Mouse (Mus musculus) ES-E14 (cell line): ENCODE measurements around the gene Myocd. TPM values are rescaled to one million over a fixed set of nuclear protein-coding genes. Genes with fewer than 3 reads are reported as not detected.

Source experiments
- DNase-seq: peaks from one replicate; pipeline ENCODE4 v3.0.0-alpha.2; 2013; ENCODE audit warnings: low read depth, low spot score
- H3K27ac ChIP-seq: 2 replicates; pipeline ENCODE4 v1.5.1; 2012; ENCODE audit warnings: low read depth, mild to moderate bottlenecking, low read length, moderate library complexity, mixed read lengths; ENCODE audit not compliant: poor library complexity, insufficient read depth, severe bottlenecking
- H3K36me3 ChIP-seq: 2 replicates; pipeline ENCODE4 v1.6.1; 2012; ENCODE audit warnings: mild to moderate bottlenecking, low read length, moderate library complexity, mixed read lengths; ENCODE audit not compliant: control insufficient read depth, poor library complexity, insufficient read depth, severe bottlenecking
- H3K4me1 ChIP-seq, 2 experiments: fragments of 150-350 bp in 1 of 2; sonication (generic) in 1 of 2; 2 replicates each; pipeline ENCODE4 v1.6.1; 2012; ENCODE audit warnings: low read length in 2 of 2, mild to moderate bottlenecking in 1 of 2, mixed read lengths in 1 of 2; ENCODE audit not compliant: control insufficient read depth in 2 of 2, insufficient read depth in 2 of 2, poor library complexity in 1 of 2
- H3K4me3 ChIP-seq, 2 experiments: fragments of 150-350 bp in 1 of 2; sonication (generic) in 1 of 2; 2 replicates each; pipeline ENCODE4 v1.5.1; 2012; ENCODE audit warnings: low read length in 2 of 2, low read depth in 1 of 2, mild to moderate bottlenecking in 1 of 2, mixed read lengths in 1 of 2; ENCODE audit not compliant: insufficient read depth in 1 of 2, poor library complexity in 1 of 2, severe bottlenecking in 1 of 2
- H3K9ac ChIP-seq: 2 replicates; pipeline ENCODE4 v1.6.1; 2012; ENCODE audit warnings: low read depth, mild to moderate bottlenecking, low read length, mixed read lengths; ENCODE audit not compliant: poor library complexity, insufficient read depth, severe bottlenecking
- H3K9me3 ChIP-seq: fragments of 150-350 bp; sonication (generic); 2 replicates; pipeline ENCODE4 v1.6.1; 2012; ENCODE audit warnings: low read depth, mild to moderate bottlenecking, low read length; ENCODE audit not compliant: control insufficient read depth, insufficient read depth
- CHD2 ChIP-seq: IDR thresholded peaks from 2 replicates; pipeline ENCODE4 v1.6.1; 2014; ENCODE audit warnings: mild to moderate bottlenecking, low read depth, low read length, inconsistent platforms
- HCFC1 ChIP-seq: IDR thresholded peaks from 2 replicates; pipeline ENCODE4 v1.6.1; 2012; ENCODE audit warnings: low read length, inconsistent platforms, borderline replicate concordance; ENCODE audit not compliant: insufficient read depth
- MAFK ChIP-seq: IDR thresholded peaks from 2 replicates; pipeline ENCODE4 v1.6.1; 2014; ENCODE audit warnings: mild to moderate bottlenecking, low read depth, low read length, inconsistent platforms; ENCODE audit not compliant: insufficient read depth
- ZC3H11A ChIP-seq: IDR thresholded peaks from 2 replicates; pipeline ENCODE4 v1.6.1; 2012; ENCODE audit warnings: low read depth, mild to moderate bottlenecking, inconsistent platforms, low read length, borderline replicate concordance
- ZNF384 ChIP-seq: IDR thresholded peaks from 2 replicates; pipeline ENCODE4 v1.6.1; 2012; ENCODE audit warnings: low read depth, low read length, inconsistent platforms
- in situ Hi-C, 2 experiments: fragments of 600-800 bp; cut with MboI; formaldehyde crosslinking; loops; one replicate each; pipeline ENCODE4 v1.15.1; 2025; ENCODE audit warnings: low sequenced_read_pairs in 2 of 2, inconsistent platforms in 1 of 2; ENCODE audit not compliant: unreplicated experiment in 2 of 2
- total RNA-seq: library from RNA; depleted of rRNA; stranded (reverse); fragments of 300-350 nt; gene quantifications from 2 replicates; pipeline ENCODE4 v1.2.3, GENCODE M21; 2012

Myocd gene
- total RNA-seq, 1 experiment, result 0.40 TPM

GRCm38 (mm10) chr11:65202236-65202635 lies 67.6 kb downstream of the Myocd start:
- in situ Hi-C loops, result no loop called here
- Histone ChIP-seq H3K9me3 (no peaks in the 10 kb centered on the region), H3K4me3 (no peak overlapping the region), H3K4me1 (no peaks in the 10 kb centered on the region), H3K27ac (no peak overlapping the region), H3K36me3 (no peaks in the 10 kb centered on the region), H3K9ac (no peak overlapping the region)
- TF ChIP-seq ZNF384, result no peak
- TF ChIP-seq ZC3H11A, result no peak
- no peak for TF ChIP-seq MAFK
- no peak for TF ChIP-seq HCFC1
- TF ChIP-seq CHD2, result no peak
- no peak for DNase-seq

GRCm38 (mm10) chr11:65198026-65198425 lies 71.8 kb downstream of the Myocd start:
- H3K4me1 ChIP-seq, result no peaks in the 10 kb centered on the region
- H3K4me3 ChIP-seq, result no peak overlapping the region
- no peak for DNase-seq
- in situ Hi-C loops, result no loop called here
- H3K9me3 ChIP-seq, result no peaks in the 10 kb centered on the region
- no peak overlapping the region for H3K27ac ChIP-seq
- H3K9ac ChIP-seq, result no peak overlapping the region
- H3K36me3 ChIP-seq, result no peaks in the 10 kb centered on the region
- TF ChIP-seq ZNF384 (no peak), HCFC1 (no peak), CHD2 (no peak), MAFK (no peak), ZC3H11A (no peak)

GRCm38 (mm10) chr11:65197280-65197679 lies 72.5 kb downstream of the Myocd start:
- no peak overlapping the region for H3K9ac ChIP-seq
- H3K36me3 ChIP-seq, result no peaks in the 10 kb centered on the region
- H3K4me3 ChIP-seq, result no peak overlapping the region
- peak; percentile 49 for DNase-seq
- in situ Hi-C loops, result no loop called here
- no peak for TF ChIP-seq MAFK
- TF ChIP-seq ZNF384, result no peak
- peak; percentile 62; the same call in 1 of the 2 replicates for TF ChIP-seq ZC3H11A
- TF ChIP-seq HCFC1, result no peak
- TF ChIP-seq CHD2, result no peak
- no peaks in the 10 kb centered on the region for H3K4me1 ChIP-seq
- H3K27ac ChIP-seq, result no peak overlapping the region
- H3K9me3 ChIP-seq, result no peaks in the 10 kb centered on the region

- Histone ChIP-seq H3K27ac (no peak overlapping the region), H3K4me3 (peak overlapping the region in 1 of 2 experiments; percentile 33; a peak in 1 of 4 replicates), H3K36me3 (no peaks in the 10 kb centered on the region), H3K4me1 (no peaks in the 10 kb centered on the region), H3K9ac (no peak overlapping the region), H3K9me3 (no peaks in the 10 kb centered on the region)
- TF ChIP-seq CHD2 (no peak), HCFC1 (no peak), ZC3H11A (no peak), ZNF384 (no peak), MAFK (no peak)
- in situ Hi-C loops, result no loop called here
- no peak for DNase-seq
Measured at GRCm38 (mm10) chr11:65186974-65187373, 82.8 kb downstream of the Myocd start.

GRCm38 (mm10) chr11:65185114-65185513 lies 84.7 kb downstream of the Myocd start:
- no peak overlapping the region for H3K4me3 ChIP-seq
- no peak overlapping the region for H3K9ac ChIP-seq
- no peak for TF ChIP-seq HCFC1
- no peak for TF ChIP-seq CHD2
- TF ChIP-seq MAFK, result no peak
- no peak for TF ChIP-seq ZC3H11A
- no peak for TF ChIP-seq ZNF384
- H3K27ac ChIP-seq, result no peak overlapping the region
- no peaks in the 10 kb centered on the region for H3K9me3 ChIP-seq
- in situ Hi-C loops, result no loop called here
- no peaks in the 10 kb centered on the region for H3K36me3 ChIP-seq
- no peaks in the 10 kb centered on the region for H3K4me1 ChIP-seq
- no peak for DNase-seq
